Mouse (Mus musculus) right cerebral cortex, postnatal 36 days (tissue): ENCODE results near the gene Strada.
"Not testable (repeated sequence)": the region's sequence is repeated elsewhere in the genome, so short reads cannot be mapped to it uniquely, and the experiment has no call there.

Experiments used
- DNase-seq, 2 experiments: peaks; one replicate each; pipeline ENCODE4 v3.0.0; 2022; ENCODE audit warnings: low spot score in 2 of 2, mixed read lengths in 1 of 2

Strada gene

DNA sequence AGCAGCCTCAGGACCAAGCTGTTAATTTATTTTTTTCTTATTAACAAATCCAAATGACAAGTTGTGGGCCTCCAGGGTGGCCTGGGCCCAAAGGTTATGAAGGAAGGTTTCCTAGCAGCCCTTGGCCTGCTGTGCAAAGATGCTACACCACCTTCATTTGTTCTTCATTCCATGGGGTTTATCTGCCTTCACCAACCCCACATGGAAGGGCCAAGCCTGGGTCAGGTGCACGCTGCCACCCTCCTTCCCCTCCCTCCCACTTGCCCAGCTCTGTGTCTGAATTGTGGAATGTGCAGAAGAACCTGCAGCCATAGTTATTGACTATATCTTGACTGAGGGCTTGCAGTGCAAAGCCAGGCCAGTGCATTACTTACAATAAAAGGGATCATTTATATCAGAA is 45.7 kb downstream of the Strada start:
- no peak for DNase-seq

DNA sequence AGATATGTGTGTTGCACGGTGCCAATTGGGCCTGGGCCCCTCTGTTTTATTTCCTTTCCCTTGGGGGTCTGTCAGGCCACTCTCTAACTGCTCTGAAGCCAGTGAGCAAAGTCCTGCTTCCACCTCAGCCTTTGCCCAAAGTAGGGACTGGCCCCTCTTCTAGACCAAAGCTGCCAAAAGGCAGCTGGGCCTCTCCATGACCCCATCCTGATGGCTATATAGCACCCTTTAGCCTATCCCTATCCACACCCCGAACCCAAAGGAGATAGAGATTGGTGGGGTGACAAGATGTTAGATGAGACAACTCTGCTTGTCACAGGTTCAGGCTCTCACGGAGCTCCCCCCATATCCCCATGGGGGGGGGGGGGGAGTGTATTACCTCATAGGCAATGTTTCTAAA is 46.2 kb downstream of the Strada start:
- DNase-seq, result no peak

DNA sequence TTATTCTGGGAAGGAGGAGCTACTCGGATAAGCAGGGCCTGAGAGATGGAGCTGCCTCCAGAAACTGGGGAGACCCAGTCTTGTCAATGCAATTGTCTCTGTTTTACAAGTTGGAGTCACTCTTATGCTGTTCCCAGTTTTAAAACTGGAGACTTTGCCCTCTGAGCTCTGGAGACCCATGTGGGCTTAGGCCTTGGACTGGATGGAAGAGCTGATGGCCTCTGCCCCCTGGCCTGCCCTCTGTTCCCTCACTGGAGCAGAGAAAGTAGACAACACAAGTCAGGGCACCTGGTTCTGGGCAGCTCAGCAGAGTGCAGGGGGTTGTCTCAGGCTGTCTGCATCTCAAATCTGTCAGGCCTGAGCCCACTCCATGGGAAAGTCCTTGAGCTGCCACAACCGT is 47.2 kb downstream of the Strada start:
- DNase-seq, result no peak

DNA sequence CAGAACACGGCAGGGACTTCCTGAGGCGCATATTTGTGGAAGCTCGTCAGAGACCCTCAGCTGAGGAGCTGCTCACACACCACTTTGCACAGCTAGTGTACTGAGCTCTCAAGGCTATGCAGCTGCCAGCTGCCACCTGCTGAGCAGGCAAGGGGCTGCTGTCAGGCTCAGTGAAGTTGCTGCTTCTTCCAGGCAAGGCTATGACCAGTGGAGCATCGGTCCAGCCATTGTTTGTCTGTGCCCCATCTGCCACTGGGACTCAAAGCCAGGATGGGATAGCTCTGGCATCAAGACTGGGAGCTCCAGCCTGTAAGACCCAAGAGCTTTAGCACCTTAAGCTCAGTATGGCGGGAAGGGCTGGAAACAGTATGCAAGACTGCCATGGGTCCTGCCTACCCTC is 47.9 kb downstream of the Strada start:
- DNase-seq, result no peak

DNA sequence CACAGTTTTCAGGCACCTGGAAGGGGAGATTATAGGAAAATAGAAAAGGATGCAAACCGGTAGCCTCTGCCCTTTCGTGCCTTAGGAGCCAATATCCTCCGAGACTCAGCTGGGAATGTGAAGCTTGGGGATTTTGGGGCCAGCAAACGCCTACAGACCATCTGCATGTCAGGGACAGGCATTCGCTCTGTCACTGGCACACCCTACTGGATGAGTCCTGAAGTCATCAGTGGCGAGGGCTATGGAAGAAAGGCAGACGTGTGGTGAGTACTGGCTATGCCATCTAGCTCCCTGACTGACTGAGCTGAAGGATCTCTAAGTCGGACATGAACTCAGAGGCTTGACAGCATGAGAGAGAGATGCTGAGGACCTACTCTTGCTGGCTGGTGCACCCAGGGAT is 49.8 kb downstream of the Strada start:
- DNase-seq, result peak in 1 of 2 experiments; percentile 65

DNA sequence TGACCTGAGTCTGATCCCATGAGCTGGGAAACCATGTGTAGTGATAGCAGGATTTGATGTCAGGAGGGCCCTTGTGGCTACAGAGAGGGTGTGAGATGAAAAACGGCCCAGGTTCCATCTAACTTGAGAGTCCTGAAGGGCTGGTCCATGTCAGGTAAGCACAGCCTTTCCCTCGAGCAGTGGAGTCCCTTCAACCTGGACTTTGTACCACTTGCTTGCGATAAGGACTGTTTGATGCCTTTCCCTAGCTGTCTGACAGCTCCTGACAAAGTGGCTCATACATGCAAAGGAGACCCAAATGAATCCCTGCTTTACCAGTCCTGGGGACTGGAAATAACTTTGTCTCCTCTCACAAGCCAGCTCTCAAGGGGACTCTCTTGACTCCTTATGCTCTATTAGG is 50.7 kb downstream of the Strada start:
- no peak for DNase-seq

DNA sequence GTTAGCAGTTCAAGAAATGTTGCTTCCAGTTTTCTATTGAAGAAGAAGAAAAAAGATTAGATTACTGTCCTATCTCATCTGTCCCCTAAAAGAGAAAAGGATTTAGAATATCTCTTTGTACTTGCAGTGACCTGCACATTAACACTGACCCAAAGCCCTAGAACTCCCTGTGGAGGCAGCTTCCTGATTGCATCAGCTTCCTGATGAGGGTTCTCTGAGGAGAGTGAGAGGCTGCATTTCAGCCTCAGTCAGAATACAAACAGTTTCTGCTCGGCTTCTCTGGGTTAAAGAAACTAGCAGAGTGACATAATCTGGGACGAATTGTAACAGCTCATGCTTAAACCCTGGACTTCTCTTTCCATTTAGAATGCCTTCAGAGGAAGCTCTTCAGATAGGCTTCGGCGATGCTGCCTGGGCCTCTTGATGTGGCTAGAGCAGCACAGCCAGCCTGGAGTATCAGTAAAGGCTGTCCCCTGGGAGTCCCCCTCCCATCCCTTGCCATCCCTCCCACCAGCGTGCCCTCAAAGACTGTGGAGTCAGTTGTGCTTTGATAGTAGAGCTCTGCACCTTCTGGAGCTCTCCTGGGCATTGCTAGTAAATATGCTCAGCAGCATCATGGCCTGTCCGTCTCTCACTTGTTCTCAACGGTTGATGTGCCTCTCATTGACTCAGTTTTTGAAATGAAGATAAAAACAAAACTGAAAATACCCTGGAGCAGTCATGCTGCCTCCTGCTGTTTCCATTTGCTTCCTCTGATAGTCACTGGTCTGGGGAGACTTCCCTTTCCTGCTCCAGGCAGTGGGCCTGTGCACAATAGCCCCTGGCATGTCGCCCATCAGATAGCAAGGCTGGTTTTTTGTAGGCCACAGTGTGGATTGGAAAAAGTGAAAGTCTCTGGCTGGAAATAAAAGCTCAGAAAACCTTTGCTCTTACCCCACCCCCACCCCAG is 67.1 kb downstream of the Strada start:
- DNase-seq, result no peak

DNA sequence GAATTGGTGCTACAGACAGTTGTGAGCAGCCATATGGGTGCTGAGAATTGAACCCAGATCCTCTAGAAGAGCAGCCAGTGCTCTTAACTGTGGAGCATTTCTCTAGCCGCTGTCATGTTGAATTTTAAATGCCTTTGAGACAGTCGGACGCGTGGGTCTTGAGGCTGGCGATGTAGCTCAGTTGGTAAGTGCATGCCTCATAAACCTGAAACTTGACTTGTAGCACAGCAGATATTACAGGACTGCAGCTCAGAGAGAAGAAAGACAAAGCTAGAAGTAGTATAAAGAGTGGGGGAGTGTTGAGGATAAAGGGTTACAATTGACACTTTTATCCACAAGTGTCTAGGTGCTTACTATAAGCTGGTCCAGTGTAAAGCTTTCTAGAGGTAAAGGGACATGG is 69.5 kb downstream of the Strada start:
- no peak for DNase-seq

DNA sequence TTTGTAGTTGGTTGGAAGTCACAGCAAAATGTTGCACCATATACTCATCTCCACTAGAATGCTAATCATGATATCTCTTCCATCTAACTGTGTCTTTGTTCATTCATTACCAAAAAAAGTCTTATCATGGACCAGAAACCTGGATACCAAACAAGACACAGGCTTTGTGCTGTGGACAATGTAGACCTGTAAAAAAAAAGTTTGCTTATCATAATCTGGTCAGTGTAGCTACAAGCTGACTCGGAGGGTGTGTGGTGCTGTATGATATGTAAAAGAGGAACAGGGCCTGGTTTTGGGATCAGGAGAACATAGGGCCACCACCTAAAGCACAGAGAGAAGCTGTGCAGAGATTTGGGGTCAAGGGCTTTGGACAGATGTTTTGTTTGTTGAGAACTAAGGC is 72.5 kb downstream of the Strada start:
- DNase-seq, result no peak

DNA sequence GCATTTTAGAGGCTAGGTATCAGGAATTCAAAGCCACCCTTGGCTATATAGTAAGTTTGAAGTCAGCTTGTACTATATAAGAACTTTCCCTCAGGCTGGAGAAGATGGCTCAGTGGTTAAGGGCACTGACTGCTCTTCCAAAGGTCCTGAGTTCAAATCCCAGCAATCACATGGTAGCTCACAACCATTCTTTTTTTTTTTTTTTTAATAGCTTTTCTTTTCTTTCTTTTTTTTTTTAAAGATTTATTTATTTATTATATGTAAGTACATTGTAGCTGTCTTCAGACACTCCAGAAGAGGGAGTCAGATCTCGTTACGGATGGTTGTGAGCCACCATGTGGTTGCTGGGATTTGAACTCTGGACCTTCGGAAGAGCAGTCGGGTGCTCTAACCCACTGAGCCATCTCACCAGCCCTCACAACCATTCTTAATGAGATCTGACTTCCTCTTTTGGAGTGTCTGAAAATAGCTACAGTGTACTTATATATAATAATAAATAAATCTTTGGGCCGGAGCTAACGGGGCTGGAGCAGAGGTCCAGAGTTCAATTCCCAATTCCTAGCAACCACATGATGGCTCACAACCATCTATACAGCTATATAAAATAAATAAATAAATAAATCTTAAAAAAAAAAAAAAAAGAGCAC is 75.1 kb downstream of the Strada start:
- not testable (repeated sequence) for DNase-seq

DNA sequence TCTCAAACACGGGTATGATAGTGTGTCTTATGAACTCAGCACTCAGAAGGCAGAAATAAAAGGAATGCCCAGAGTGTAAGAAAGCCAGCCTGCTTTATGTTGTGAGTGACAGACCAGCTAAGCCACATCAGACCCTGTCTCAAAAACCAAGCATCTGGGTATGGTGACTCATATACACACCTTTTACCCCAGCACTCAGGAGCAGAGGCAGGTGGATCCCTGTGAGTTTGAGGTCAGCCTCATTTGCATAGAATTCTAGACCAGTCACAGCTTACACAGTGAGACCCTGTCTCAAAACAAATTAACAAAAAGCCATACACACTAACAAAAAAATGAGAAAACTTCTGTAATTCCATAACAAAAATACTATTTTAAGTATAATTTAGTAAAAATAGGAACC is 76.1 kb downstream of the Strada start:
- no peak for DNase-seq

DNA sequence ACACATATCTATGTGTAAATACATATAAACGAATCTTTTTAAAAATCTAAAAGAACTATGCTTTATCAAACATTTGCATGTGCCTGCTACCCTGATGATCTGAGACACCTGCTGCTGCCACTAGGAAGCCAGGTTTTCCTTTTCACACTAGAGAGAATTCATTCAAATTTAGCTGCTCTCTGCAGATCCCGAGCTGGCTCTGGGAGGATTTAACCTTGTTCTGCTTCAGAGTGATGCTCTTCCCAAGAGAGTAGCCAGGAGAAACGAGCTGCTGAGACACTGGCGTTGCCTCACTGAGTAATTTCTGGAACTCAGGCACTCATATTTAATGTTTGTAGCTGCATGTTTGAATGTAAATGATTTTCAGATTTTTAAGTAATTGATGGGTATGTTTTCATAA is 77.2 kb downstream of the Strada start:
- no peak for DNase-seq

DNA sequence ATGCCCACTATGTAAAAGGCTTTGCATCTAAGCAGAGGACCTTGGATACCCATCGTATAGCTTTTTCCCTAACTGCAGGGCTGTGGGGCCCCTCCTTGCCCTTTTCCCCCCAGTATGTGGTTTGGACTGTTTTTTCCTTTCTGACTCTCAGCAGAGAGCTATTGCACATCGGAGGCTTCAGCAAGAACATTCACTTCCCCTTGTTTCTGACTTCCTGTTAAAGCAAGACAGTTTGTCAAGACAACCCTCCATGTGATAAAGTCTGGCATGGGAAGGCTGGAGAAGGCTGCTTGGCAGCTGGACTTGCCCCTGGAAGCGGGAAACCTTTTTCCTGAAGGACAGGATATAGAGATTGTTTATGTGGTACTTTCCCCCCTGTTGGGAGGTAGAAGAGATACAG is 79.2 kb downstream of the Strada start:
- no peak for DNase-seq

DNA sequence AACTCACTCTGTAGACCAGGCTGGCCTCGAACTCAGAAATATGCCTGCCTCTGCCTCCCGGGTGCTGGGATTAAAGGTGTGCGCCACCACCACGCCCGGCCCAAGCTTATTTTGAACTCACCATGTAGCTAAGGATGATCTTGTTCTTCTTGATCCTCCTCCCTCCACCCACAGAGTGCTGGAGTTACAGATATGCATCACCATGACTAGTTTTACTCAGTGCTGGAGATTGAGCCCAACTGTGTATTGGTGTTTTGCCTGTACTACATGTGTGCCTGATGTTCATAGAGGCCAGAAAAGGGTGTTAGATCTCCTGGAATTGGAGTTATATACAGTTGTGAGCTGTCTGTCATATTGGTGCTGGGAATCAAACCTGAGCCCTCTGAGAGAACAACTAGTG is 79.7 kb downstream of the Strada start:
- no peak for DNase-seq
